Mouse (Mus musculus): ENCODE data around the gene Pdia5.

DNA sequence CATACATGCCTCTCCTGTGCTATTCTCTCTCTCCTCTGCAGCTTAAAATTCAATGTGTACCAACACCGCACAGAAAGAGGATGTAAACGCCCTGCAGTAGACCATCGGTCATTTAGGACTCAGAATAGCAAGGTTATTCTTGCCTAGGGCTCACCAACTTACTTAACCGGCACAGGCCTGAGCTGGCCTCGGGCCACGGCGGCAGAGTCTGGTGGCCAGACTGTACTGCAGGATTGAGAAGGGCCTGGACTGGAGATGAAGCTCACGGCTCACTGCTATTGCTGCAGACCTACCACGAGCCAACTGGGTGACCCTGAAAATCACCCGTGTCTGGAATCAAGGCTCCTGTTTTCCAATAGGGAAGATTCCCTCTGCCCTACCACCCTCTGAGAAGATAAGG is 27.0 kb downstream of the Pdia5 start:
- no peak for TF ChIP-seq CTCF (conservative IDR thresholded peaks at IDR 0.05 in 1 of 2, IDR thresholded peaks at IDR 0.05 in 1 of 2; ENCODE audit: low read depth in 2 of 2, low read length in 2 of 2)
- no peak for TF ChIP-seq POLR2A (IDR thresholded peaks at IDR 0.05; ENCODE audit: low read depth, low read length)
- no peak for TF ChIP-seq EP300 (IDR thresholded peaks at IDR 0.05; ENCODE audit: low read length)
- no peak for TF ChIP-seq JUND (conservative IDR thresholded peaks at IDR 0.05; ENCODE audit: low read depth, low read length)
- no peak for TF ChIP-seq USF2 (conservative IDR thresholded peaks at IDR 0.05; ENCODE audit: low read depth, low read length)
- TF ChIP-seq RAD21 (IDR thresholded peaks at IDR 0.05; ENCODE audit: low read depth, low read length), result no peak
- TF ChIP-seq HCFC1 (IDR thresholded peaks at IDR 0.05; ENCODE audit: low read depth, low read length), result no peak
- TF ChIP-seq SMC3 (IDR thresholded peaks at IDR 0.05; ENCODE audit: low read depth, low read length), result no peak
- TF ChIP-seq BHLHE40 (IDR thresholded peaks at IDR 0.05; ENCODE audit: low read depth, low read length), result no peak
- TF ChIP-seq ZC3H11A (IDR thresholded peaks at IDR 0.05; ENCODE audit: low read depth, low read length), result no peak

Measured in CH12.LX (cell line).